Mouse (Mus musculus): ENCODE results near the gene Orm1. TPM values are rescaled to one million over a fixed set of nuclear protein-coding genes. Genes with fewer than 3 reads are reported as not detected.
A peak's percentile ranks its signal among the peaks of the same experiment; 100 is the strongest.
"Not testable (repeated sequence)": the region's sequence is repeated elsewhere in the genome, so short reads cannot be mapped to it uniquely, and the experiment has no call there.

Gene Orm1
- polyA plus RNA-seq, 1 experiment from 2014 or later, result not detected

- H3K36me3 ChIP-seq (ENCODE audit: control insufficient read depth, insufficient read depth, low read length), result no peaks in the 10 kb centered on the region
- no peaks in the 10 kb centered on the region for H3K27me3 ChIP-seq (ENCODE audit: control insufficient read depth, insufficient read depth, low read length)
- DNase-seq (ENCODE audit: low spot score) (no peak), ATAC-seq (ENCODE audit: insufficient read depth, low FRiP score, low TSS enrichment) (no peak)
- no peak overlapping the region for H3K4me3 ChIP-seq (ENCODE audit: low read depth, low read length)
- no peaks in the 10 kb centered on the region for H3K4me1 ChIP-seq (ENCODE audit: control insufficient read depth, insufficient read depth, low read length)
- no peak overlapping the region for H3K27ac ChIP-seq (ENCODE audit: low read depth, low read length)
- WGBS, result 91% methylated on average over 7 of the region's 7 CpGs
- H3K4me2 ChIP-seq (ENCODE audit: low read depth), result no peak overlapping the region
- H3K9me3 ChIP-seq (ENCODE audit: control insufficient read depth, low read length), result no peaks in the 10 kb centered on the region
- H3K9ac ChIP-seq (ENCODE audit: low read length), result no peak overlapping the region
These were observed 32.9 kb upstream of the Orm1 start for GRCm38 (mm10) chr4:63311426-63311825.

DNA sequence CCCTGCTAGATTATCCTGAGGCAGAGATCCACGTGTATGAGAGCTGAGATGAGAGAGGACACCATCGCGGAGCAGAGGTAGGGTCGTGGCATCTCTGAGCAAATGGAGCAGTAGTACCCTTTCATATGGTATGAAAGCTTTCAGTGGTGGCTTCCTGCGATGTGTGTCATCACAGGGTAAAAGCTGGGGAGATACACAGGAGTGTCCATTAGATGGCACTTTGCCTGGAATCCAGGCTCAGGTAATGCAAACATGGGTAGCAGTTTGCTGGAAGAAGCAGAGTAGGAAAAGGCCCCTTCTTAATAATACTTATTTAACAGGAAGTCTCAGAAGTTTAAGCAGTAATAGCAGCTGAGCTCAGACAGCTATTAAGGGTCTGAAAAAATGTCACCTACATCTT, 30.3 kb upstream of the Orm1 start:
- H3K36me3 ChIP-seq (ENCODE audit: control insufficient read depth, insufficient read depth, low read length), result no peaks in the 10 kb centered on the region
- no peak for DNase-seq (ENCODE audit: low spot score)
- no peak overlapping the region for H3K4me3 ChIP-seq (ENCODE audit: low read depth, low read length)
- H3K9me3 ChIP-seq (ENCODE audit: control insufficient read depth, low read length), result no peaks in the 10 kb centered on the region
- no peaks in the 10 kb centered on the region for H3K27me3 ChIP-seq (ENCODE audit: control insufficient read depth, insufficient read depth, low read length)
- H3K4me2 ChIP-seq (ENCODE audit: low read depth), result no peak overlapping the region
- WGBS, result 83% methylated on average over 5 of the region's 5 CpGs
- no peak overlapping the region for H3K9ac ChIP-seq (ENCODE audit: low read length)
- H3K4me1 ChIP-seq (ENCODE audit: control insufficient read depth, insufficient read depth, low read length), result no peaks in the 10 kb centered on the region
- no peak overlapping the region for H3K27ac ChIP-seq (ENCODE audit: low read depth, low read length)
- ATAC-seq (ENCODE audit: insufficient read depth, low FRiP score, low TSS enrichment), result no peak

- H3K4me3 ChIP-seq (ENCODE audit: low read depth, low read length), result no peak overlapping the region
- H3K4me1 ChIP-seq (ENCODE audit: control insufficient read depth, insufficient read depth, low read length), result no peaks in the 10 kb centered on the region
- H3K4me2 ChIP-seq (ENCODE audit: low read depth), result no peak overlapping the region
- H3K9me3 ChIP-seq (ENCODE audit: control insufficient read depth, low read length), result no peaks in the 10 kb centered on the region
- ATAC-seq (ENCODE audit: insufficient read depth, low FRiP score, low TSS enrichment) (no peak), DNase-seq (ENCODE audit: low spot score) (no peak)
- WGBS, result 81% methylated on average over 9 of the region's 9 CpGs
- no peaks in the 10 kb centered on the region for H3K27me3 ChIP-seq (ENCODE audit: control insufficient read depth, insufficient read depth, low read length)
- H3K36me3 ChIP-seq (ENCODE audit: control insufficient read depth, insufficient read depth, low read length), result no peaks in the 10 kb centered on the region
- H3K9ac ChIP-seq (ENCODE audit: low read length), result no peak overlapping the region
- no peak overlapping the region for H3K27ac ChIP-seq (ENCODE audit: low read depth, low read length)
These were observed 28.1 kb upstream of the Orm1 start for GRCm38 (mm10) chr4:63316076-63316746.

- not testable (repeated sequence) for ATAC-seq (ENCODE audit: insufficient read depth, low FRiP score, low TSS enrichment); H3K4me1 ChIP-seq (ENCODE audit: control insufficient read depth, insufficient read depth, low read length); H3K27me3 ChIP-seq (ENCODE audit: control insufficient read depth, insufficient read depth, low read length); H3K27ac ChIP-seq (ENCODE audit: low read depth, low read length); H3K4me2 ChIP-seq (ENCODE audit: low read depth); H3K9me3 ChIP-seq (ENCODE audit: control insufficient read depth, low read length); H3K36me3 ChIP-seq (ENCODE audit: control insufficient read depth, insufficient read depth, low read length); H3K9ac ChIP-seq (ENCODE audit: low read length); H3K4me3 ChIP-seq (ENCODE audit: low read depth, low read length)
- 21% methylated on average over 3 of the region's 3 CpGs for WGBS
- peak; percentile 70 for DNase-seq (ENCODE audit: low spot score)
These were observed 24.8 kb upstream of the Orm1 start for GRCm38 (mm10) chr4:63319566-63319965.

DNA sequence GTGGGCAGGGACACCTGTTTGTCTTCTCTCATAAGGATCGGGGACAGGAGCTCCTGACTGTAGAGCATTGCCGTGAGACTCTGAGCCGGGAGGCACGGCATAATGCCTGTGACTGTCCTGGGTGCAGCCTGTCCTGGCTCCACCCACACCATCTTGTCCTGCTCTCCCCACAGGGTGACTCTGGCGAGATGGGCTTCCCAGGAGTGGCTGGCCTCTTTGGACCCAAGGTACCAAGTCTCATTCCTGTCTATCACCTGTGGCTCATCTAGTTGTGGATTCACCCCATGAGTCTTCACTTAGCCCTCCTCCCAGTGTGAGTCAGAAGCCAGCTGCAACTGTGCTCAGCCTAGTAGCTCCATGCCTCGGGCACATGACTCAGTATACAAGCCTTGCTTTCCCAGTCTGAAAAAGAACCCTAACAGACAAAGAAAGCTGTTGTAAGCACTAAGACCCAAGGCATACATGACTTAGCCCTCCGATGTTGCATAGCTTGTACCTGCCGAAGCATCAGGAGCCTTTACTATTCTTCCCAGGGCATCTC, 21.0 kb upstream of the Orm1 start:
- H3K27ac ChIP-seq (ENCODE audit: low read depth, low read length), result no peak overlapping the region
- ATAC-seq (ENCODE audit: insufficient read depth, low FRiP score, low TSS enrichment) (no peak), DNase-seq (ENCODE audit: low spot score) (no peak)
- H3K4me1 ChIP-seq (ENCODE audit: control insufficient read depth, insufficient read depth, low read length), result no peaks in the 10 kb centered on the region
- H3K36me3 ChIP-seq (ENCODE audit: control insufficient read depth, insufficient read depth, low read length), result no peaks in the 10 kb centered on the region
- H3K4me3 ChIP-seq (ENCODE audit: low read depth, low read length), result no peak overlapping the region
- WGBS, result 75% methylated on average over 8 of the region's 8 CpGs
- H3K9me3 ChIP-seq (ENCODE audit: control insufficient read depth, low read length), result no peaks in the 10 kb centered on the region
- H3K4me2 ChIP-seq (ENCODE audit: low read depth), result no peak overlapping the region
- H3K9ac ChIP-seq (ENCODE audit: low read length), result no peak overlapping the region
- H3K27me3 ChIP-seq (ENCODE audit: control insufficient read depth, insufficient read depth, low read length), result no peaks in the 10 kb centered on the region

GRCm38 (mm10) chr4:63333403-63333802, 11.0 kb upstream of the Orm1 start:
- Histone ChIP-seq H3K4me3 (ENCODE audit: low read depth, low read length) (no peak overlapping the region), H3K27me3 (ENCODE audit: control insufficient read depth, insufficient read depth, low read length) (no peaks in the 10 kb centered on the region), H3K9me3 (ENCODE audit: control insufficient read depth, low read length) (no peaks in the 10 kb centered on the region), H3K4me1 (ENCODE audit: control insufficient read depth, insufficient read depth, low read length) (no peaks in the 10 kb centered on the region), H3K9ac (ENCODE audit: low read length) (no peak overlapping the region), H3K36me3 (ENCODE audit: control insufficient read depth, insufficient read depth, low read length) (no peaks in the 10 kb centered on the region), H3K27ac (ENCODE audit: low read depth, low read length) (no peak overlapping the region), H3K4me2 (ENCODE audit: low read depth) (no peak overlapping the region)
- ATAC-seq (ENCODE audit: insufficient read depth, low FRiP score, low TSS enrichment) (no peak), DNase-seq (ENCODE audit: low spot score) (no peak)
- 92% methylated on average over 4 of the region's 4 CpGs for WGBS

- 77% methylated on average over 3 of the region's 3 CpGs for WGBS
- Histone ChIP-seq H3K4me1 (ENCODE audit: control insufficient read depth, insufficient read depth, low read length) (no peaks in the 10 kb centered on the region), H3K36me3 (ENCODE audit: control insufficient read depth, insufficient read depth, low read length) (no peaks in the 10 kb centered on the region), H3K9me3 (ENCODE audit: control insufficient read depth, low read length) (no peaks in the 10 kb centered on the region), H3K9ac (ENCODE audit: low read length) (no peak overlapping the region), H3K27me3 (ENCODE audit: control insufficient read depth, insufficient read depth, low read length) (no peaks in the 10 kb centered on the region), H3K27ac (ENCODE audit: low read depth, low read length) (no peak overlapping the region), H3K4me2 (ENCODE audit: low read depth) (no peak overlapping the region), H3K4me3 (ENCODE audit: low read depth, low read length) (no peak overlapping the region)
- ATAC-seq (ENCODE audit: insufficient read depth, low FRiP score, low TSS enrichment) (no peak), DNase-seq (ENCODE audit: low spot score) (no peak)
These were observed 5.8 kb upstream of the Orm1 start for GRCm38 (mm10) chr4:63338414-63339076.

GRCm38 (mm10) chr4:63342491-63342890, 1.9 kb upstream of the Orm1 start:
- DNase-seq (ENCODE audit: low spot score) (no peak), ATAC-seq (ENCODE audit: insufficient read depth, low FRiP score, low TSS enrichment) (no peak)
- Histone ChIP-seq H3K27ac (ENCODE audit: low read depth, low read length) (no peak overlapping the region), H3K4me3 (ENCODE audit: low read depth, low read length) (no peak overlapping the region), H3K9me3 (ENCODE audit: control insufficient read depth, low read length) (no peaks in the 10 kb centered on the region), H3K9ac (ENCODE audit: low read length) (no peak overlapping the region), H3K36me3 (ENCODE audit: control insufficient read depth, insufficient read depth, low read length) (no peaks in the 10 kb centered on the region), H3K4me2 (ENCODE audit: low read depth) (no peak overlapping the region), H3K4me1 (ENCODE audit: control insufficient read depth, insufficient read depth, low read length) (no peaks in the 10 kb centered on the region), H3K27me3 (ENCODE audit: control insufficient read depth, insufficient read depth, low read length) (no peaks in the 10 kb centered on the region)
- 76% methylated on average over 4 of the region's 4 CpGs for WGBS

DNA sequence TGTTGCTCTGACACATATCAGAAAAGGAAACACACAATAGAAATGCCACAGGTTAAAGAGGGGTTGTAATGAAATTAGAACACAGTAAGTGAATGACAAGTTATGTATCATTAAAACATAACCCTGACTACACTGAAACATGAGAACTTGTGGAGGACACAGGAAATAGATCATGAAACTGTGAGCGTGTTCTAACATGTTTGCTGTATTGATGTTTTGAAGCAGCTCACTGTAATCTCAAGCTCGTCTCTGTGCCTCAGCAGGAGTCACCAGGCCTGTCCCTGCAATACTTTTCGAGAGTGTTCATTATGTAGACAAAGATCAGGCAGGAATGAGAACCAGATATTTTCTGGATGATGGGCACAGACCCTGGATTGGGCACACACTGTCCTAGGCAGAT, 752 bp upstream of the Orm1 start:
- Histone ChIP-seq H3K36me3 (ENCODE audit: control insufficient read depth, insufficient read depth, low read length) (no peaks in the 10 kb centered on the region), H3K4me3 (ENCODE audit: low read depth, low read length) (no peak overlapping the region), H3K9ac (ENCODE audit: low read length) (no peak overlapping the region), H3K27ac (ENCODE audit: low read depth, low read length) (no peak overlapping the region), H3K4me1 (ENCODE audit: control insufficient read depth, insufficient read depth, low read length) (no peaks in the 10 kb centered on the region), H3K27me3 (ENCODE audit: control insufficient read depth, insufficient read depth, low read length) (no peaks in the 10 kb centered on the region), H3K4me2 (ENCODE audit: low read depth) (no peak overlapping the region), H3K9me3 (ENCODE audit: control insufficient read depth, low read length) (no peaks in the 10 kb centered on the region)
- WGBS, result 77% methylated on average over 3 of the region's 3 CpGs
- ATAC-seq (ENCODE audit: insufficient read depth, low FRiP score, low TSS enrichment) (no peak), DNase-seq (ENCODE audit: low spot score) (no peak)

Data from neural tube, embryonic 11.5 days (tissue).